Mouse (Mus musculus) CH12.LX (cell line): ENCODE results near the gene Tspan5. TPM values are rescaled to one million over a fixed set of nuclear protein-coding genes. Genes with fewer than 3 reads are reported as not detected.

Source experiments
- DNase-seq: peaks from one replicate; pipeline ENCODE4 v3.0.0-alpha.2; 2013; ENCODE audit errors: extremely low read depth
- H3K27ac ChIP-seq: 2 replicates; pipeline ENCODE4 v1.5.1; 2012; ENCODE audit warnings: low read depth, mild to moderate bottlenecking, control low read depth, moderate library complexity; ENCODE audit not compliant: insufficient read depth
- H3K27me3 ChIP-seq: replicated peaks from 2 replicates; pipeline ENCODE3; 2012; ENCODE audit warnings: inconsistent platforms
- H3K36me3 ChIP-seq, 2 experiments: replicated peaks in 1 of 2; 2 replicates each; pipeline versions ENCODE3 to v1.6.1; 2012; ENCODE audit warnings: inconsistent platforms in 1 of 2, low read length in 1 of 2, mild to moderate bottlenecking in 1 of 2, mixed read lengths in 1 of 2, moderate library complexity in 1 of 2; ENCODE audit not compliant: control insufficient read depth in 1 of 2, insufficient read depth in 1 of 2
- H3K4me1 ChIP-seq, 2 experiments: 2 replicates each; pipeline ENCODE4 v1.6.1; 2012; ENCODE audit warnings: inconsistent platforms in 1 of 2, moderate library complexity in 1 of 2; ENCODE audit not compliant: insufficient read depth in 2 of 2, control insufficient read depth in 1 of 2
- H3K4me2 ChIP-seq: 2 replicates; pipeline ENCODE4 v1.6.1; 2012; ENCODE audit warnings: low read depth, mild to moderate bottlenecking, control low read depth; ENCODE audit not compliant: poor library complexity, insufficient read depth, severe bottlenecking
- H3K4me3 ChIP-seq, 3 experiments: fragments of 150-350 bp in 1 of 3; sonication (generic) in 1 of 3; replicated peaks in 1 of 3; 2 replicates each; pipeline versions ENCODE3 to v1.5.1; 2011 to 2012; ENCODE audit warnings: low read depth in 2 of 3, low read length in 2 of 3, mild to moderate bottlenecking in 2 of 3, moderate library complexity in 2 of 3, control low read depth in 1 of 3, improper control_type of control experiment in 1 of 3, inconsistent platforms in 1 of 3, mixed read lengths in 1 of 3; ENCODE audit not compliant: poor library complexity in 1 of 3
- H3K79me2 ChIP-seq: replicated peaks from 2 replicates; pipeline ENCODE4 v1.6.1; 2012; ENCODE audit warnings: mild to moderate bottlenecking, moderate library complexity; ENCODE audit not compliant: control insufficient read depth, poor library complexity, insufficient read depth, severe bottlenecking; ENCODE audit errors: extremely low read depth
- H3K9ac ChIP-seq: 2 replicates; pipeline ENCODE4 v1.6.1; 2012; ENCODE audit warnings: low read depth, mild to moderate bottlenecking, control low read depth, moderate library complexity; ENCODE audit not compliant: insufficient read depth
- H3K9me3 ChIP-seq: replicated peaks from 2 replicates; pipeline ENCODE3; 2012; ENCODE audit warnings: low read length, inconsistent platforms, mixed read lengths
- BHLHE40 ChIP-seq: IDR thresholded peaks from 2 replicates; pipeline ENCODE4 v1.6.1; 2011; ENCODE audit warnings: mild to moderate bottlenecking, low read depth, low read length, improper control_type of control experiment
- CHD2 ChIP-seq: IDR thresholded peaks from 2 replicates; pipeline ENCODE4 v1.6.1; 2011; ENCODE audit warnings: low read length, improper control_type of control experiment
- CTCF ChIP-seq, 2 experiments: IDR thresholded peaks in 1 of 2; conservative IDR thresholded peaks in 1 of 2; 2 replicates each; pipeline ENCODE4 v1.5.1; 2011 to 2012; ENCODE audit warnings: low read depth in 2 of 2, low read length in 2 of 2, improper control_type of control experiment in 1 of 2, inconsistent platforms in 1 of 2, mild to moderate bottlenecking in 1 of 2, moderate library complexity in 1 of 2
- GABPA ChIP-seq: IDR thresholded peaks from 2 replicates; pipeline ENCODE4 v1.6.1; 2012; ENCODE audit warnings: low read depth, low read length, improper control_type of control experiment, inconsistent platforms; ENCODE audit not compliant: insufficient replicate concordance
- IRF4 ChIP-seq: IDR thresholded peaks from 2 replicates; pipeline ENCODE4 v1.6.1; 2014; ENCODE audit warnings: low read depth, mild to moderate bottlenecking, inconsistent platforms, low read length, improper control_type of control experiment
- NRF1 ChIP-seq: IDR thresholded peaks from 2 replicates; pipeline ENCODE4 v1.6.1; 2014; ENCODE audit warnings: low read depth, mild to moderate bottlenecking, inconsistent platforms, low read length, improper control_type of control experiment, moderate library complexity
- POLR2AphosphoS2 ChIP-seq: IDR thresholded peaks from 2 replicates; pipeline ENCODE4 v1.6.1; 2011; ENCODE audit warnings: low read depth, low read length, improper control_type of control experiment
- SIN3A ChIP-seq: IDR thresholded peaks from 2 replicates; pipeline ENCODE4 v1.6.1; 2012; ENCODE audit warnings: low read length, improper control_type of control experiment, inconsistent platforms
- SMC3 ChIP-seq: IDR thresholded peaks from 2 replicates; pipeline ENCODE4 v1.6.1; 2011; ENCODE audit warnings: low read depth, low read length, improper control_type of control experiment
- TBP ChIP-seq: conservative IDR thresholded peaks from 2 replicates; pipeline ENCODE4 v1.6.1; 2011; ENCODE audit warnings: low read depth, low read length, improper control_type of control experiment
- TCF12 ChIP-seq: IDR thresholded peaks from 2 replicates; pipeline ENCODE4 v1.6.1; 2014; ENCODE audit warnings: low read depth, mild to moderate bottlenecking, inconsistent platforms, low read length, improper control_type of control experiment
- USF1 ChIP-seq: IDR thresholded peaks from 2 replicates; pipeline ENCODE4 v1.6.1; 2014; ENCODE audit warnings: low read depth, mild to moderate bottlenecking, inconsistent platforms, low read length, improper control_type of control experiment
- ZC3H11A ChIP-seq: IDR thresholded peaks from 2 replicates; pipeline ENCODE4 v1.6.1; 2012; ENCODE audit warnings: low read depth, mild to moderate bottlenecking, inconsistent platforms, low read length, improper control_type of control experiment
- ZMIZ1 ChIP-seq: IDR thresholded peaks from 2 replicates; pipeline ENCODE4 v1.6.1; 2012; ENCODE audit warnings: low read depth, mild to moderate bottlenecking, inconsistent platforms, low read length, improper control_type of control experiment
- dilution Hi-C: fragments of 300-500 bp; cut with MboI; formaldehyde crosslinking; loops from 2 replicates; pipeline ENCODE4 v1.14.3; 2020; ENCODE audit warnings: low sequenced_read_pairs; ENCODE audit not compliant: extremely low pct_unique_long_range_greater_than_20kb, extremely low pct_ligation_motif_present
- in situ Hi-C: fragments of 300-500 bp; cut with MboI; formaldehyde crosslinking; loops from 3 replicates; pipeline ENCODE4 v1.14.3; 2019; ENCODE audit warnings: low sequenced_read_pairs, low pct_ligation_motif_present, low pct_unique_long_range_greater_than_20kb, mixed read lengths
- polyA plus RNA-seq: library from polyadenylated mRNA; unstranded; fragments of >175 nt; gene quantifications from 2 replicates; pipeline ENCODE4 v1.2.1, GENCODE M21; 2012; ENCODE audit warnings: low read depth; ENCODE audit not compliant: insufficient read length
- total RNA-seq, 2 experiments: library from RNA; depleted of rRNA; stranded (reverse); fragments of 300-350 nt in 1 of 2; fragments of >200 nt in 1 of 2; gene quantifications; 2 replicates each; pipeline ENCODE4 v1.2.3; 2012 to 2014

The Tspan5 gene
- total and polyA plus RNA-seq, 3 experiments = 17.2 to 43.1 (median 25.9) TPM

- in situ Hi-C loops (no loop called here), dilution Hi-C loops (no loop called here)
- Histone ChIP-seq H3K9me3 (no peaks in the 10 kb centered on the region), H3K27ac (no peak overlapping the region), H3K27me3 (no peaks in the 10 kb centered on the region), H3K4me1 (peaks cover 0 to 15% of the 10 kb centered on the region in 2 experiments; a peak in 2 of 4 replicates), H3K4me2 (no peak overlapping the region), H3K9ac (no peak overlapping the region), H3K79me2 (no peaks in the 10 kb centered on the region), H3K36me3 (no peaks in the 10 kb centered on the region), H3K4me3 (no peak overlapping the region)
- DNase-seq = no peak
- no peak for TF ChIP-seq USF1
- no peak for TF ChIP-seq NRF1
- no peak for TF ChIP-seq SMC3
- TF ChIP-seq ZC3H11A = no peak
- TF ChIP-seq ZMIZ1 = no peak
- TF ChIP-seq TBP = no peak
- no peak for TF ChIP-seq IRF4
These were observed 6.2 kb upstream of the Tspan5 start for GRCm38 (mm10) chr3:138735760-138736159.

GRCm38 (mm10) chr3:138739150-138739700 is 2.8 kb upstream of the Tspan5 start:
- no peak overlapping the region for H3K9ac ChIP-seq
- H3K4me1 ChIP-seq = peaks cover 8 to 27% of the 10 kb centered on the region in 2 experiments
- dilution Hi-C loops = no loop called here
- no peak for TF ChIP-seq TCF12
- TF ChIP-seq BHLHE40 = no peak
- no peak for TF ChIP-seq POLR2AphosphoS2
- no peak for TF ChIP-seq GABPA
- TF ChIP-seq SIN3A = 0 out of 2 replicates have a peak, but pooled peaks have one; percentile 27
- no peak for TF ChIP-seq CHD2
- TF ChIP-seq, all 38 proteins: peak for 1
- H3K79me2 ChIP-seq = no peaks in the 10 kb centered on the region
- no peaks in the 10 kb centered on the region for H3K27me3 ChIP-seq
- H3K4me2 ChIP-seq = no peak overlapping the region
- H3K4me3 ChIP-seq = no peak overlapping the region
- no peak for DNase-seq
- in situ Hi-C loops = no loop called here
- H3K27ac ChIP-seq = no peak overlapping the region
- H3K36me3 ChIP-seq = no peaks in the 10 kb centered on the region
- no peaks in the 10 kb centered on the region for H3K9me3 ChIP-seq

GRCm38 (mm10) chr3:138740291-138740690 is 1.7 kb upstream of the Tspan5 start:
- dilution Hi-C loops (no loop called here), in situ Hi-C loops (no loop called here)
- H3K4me1 ChIP-seq = peaks cover 8 to 34% of the 10 kb centered on the region in 2 experiments
- no peak for TF ChIP-seq POLR2AphosphoS2
- no peak for TF ChIP-seq CTCF (conservative IDR thresholded peaks at IDR 0.05 in 1 of 2, IDR thresholded peaks at IDR 0.05 in 1 of 2; ENCODE audit: low read depth in 2 of 2, low read length in 2 of 2)
- TF ChIP-seq, all 38 proteins: peak for 0
- H3K4me3 ChIP-seq = no peak overlapping the region
- no peaks in the 10 kb centered on the region for H3K79me2 ChIP-seq
- H3K9ac ChIP-seq = no peak overlapping the region
- no peaks in the 10 kb centered on the region for H3K36me3 ChIP-seq
- no peak overlapping the region for H3K27ac ChIP-seq
- no peak overlapping the region for H3K4me2 ChIP-seq
- no peak for DNase-seq
- H3K9me3 ChIP-seq = no peaks in the 10 kb centered on the region
- no peaks in the 10 kb centered on the region for H3K27me3 ChIP-seq
